Mouse (Mus musculus) bone marrow macrophage, adult 2 months (primary cell): ENCODE data around the gene Ppp1r1c. TPM values are rescaled to one million over a fixed set of nuclear protein-coding genes. Genes with fewer than 3 reads are reported as not detected.
A peak's percentile ranks its signal among the peaks of the same experiment; 100 is the strongest.

ENCODE experiments used
- H3K27ac ChIP-seq: 2 replicates; pipeline ENCODE4 v1.5.1; 2012; ENCODE audit warnings: low read depth, low read length; ENCODE audit not compliant: insufficient read depth
- H3K4me1 ChIP-seq: 2 replicates; pipeline ENCODE4 v1.6.1; 2012; ENCODE audit warnings: low read length; ENCODE audit not compliant: control insufficient read depth, insufficient read depth
- H3K4me3 ChIP-seq: 2 replicates; pipeline ENCODE4 v1.5.1; 2012; ENCODE audit warnings: mild to moderate bottlenecking, low read length, moderate library complexity; ENCODE audit not compliant: insufficient read depth
- CTCF ChIP-seq: IDR thresholded peaks from 2 replicates; pipeline ENCODE4 v1.5.1; 2012; ENCODE audit warnings: low read depth, mild to moderate bottlenecking, low read length, moderate library complexity
- POLR2A ChIP-seq: IDR thresholded peaks from 2 replicates; pipeline ENCODE4 v1.6.1; 2012; ENCODE audit warnings: mild to moderate bottlenecking, low read depth, low read length, borderline replicate concordance
- polyA plus RNA-seq: library from polyadenylated mRNA; stranded (reverse); fragments of >200 nt; gene quantifications from 2 replicates; pipeline ENCODE4 v1.2.4, GENCODE M21; 2012; ENCODE audit not compliant: missing spikeins, insufficient read depth, insufficient read length

The Ppp1r1c gene
- polyA plus RNA-seq, 1 experiment = not detected

- H3K4me1 ChIP-seq = peaks cover 10% of the 10 kb centered on the region
- no peak overlapping the region for H3K4me3 ChIP-seq
- TF ChIP-seq CTCF (no peak), POLR2A (no peak)
- no peak overlapping the region for H3K27ac ChIP-seq
Measured at GRCm38 (mm10) chr2:79738958-79739357, 31.4 kb downstream of the Ppp1r1c start.

GRCm38 (mm10) chr2:79741966-79742365 lies 34.4 kb downstream of the Ppp1r1c start:
- TF ChIP-seq POLR2A (no peak), CTCF (no peak)
- Histone ChIP-seq H3K4me3 (no peak overlapping the region), H3K27ac (no peak overlapping the region)

GRCm38 (mm10) chr2:79744164-79744563 lies 36.6 kb downstream of the Ppp1r1c start:
- TF ChIP-seq CTCF (no peak), POLR2A (no peak)
- Histone ChIP-seq H3K4me1 (peaks cover 9% of the 10 kb centered on the region), H3K27ac (no peak overlapping the region), H3K4me3 (no peak overlapping the region)

More at GRCm38 (mm10) chr2:79741966-79742365, 34.4 kb downstream of the Ppp1r1c start:
- peaks cover 10% of the 10 kb centered on the region for H3K4me1 ChIP-seq

GRCm38 (mm10) chr2:79751685-79752084 lies 44.1 kb downstream of the Ppp1r1c start:
- Histone ChIP-seq H3K4me3 (no peak overlapping the region), H3K4me1 (peaks cover 7% of the 10 kb centered on the region), H3K27ac (no peak overlapping the region)
- no peak for TF ChIP-seq POLR2A
- TF ChIP-seq CTCF = no peak

- peaks cover 37% of the 10 kb centered on the region for H3K4me1 ChIP-seq
- peak overlapping the region; percentile 43 for H3K27ac ChIP-seq
- H3K4me3 ChIP-seq = no peak overlapping the region
- TF ChIP-seq CTCF (no peak), POLR2A (no peak)
Measured at GRCm38 (mm10) chr2:79760018-79760417, 52.4 kb downstream of the Ppp1r1c start.

GRCm38 (mm10) chr2:79762723-79763388 lies 55.3 kb downstream of the Ppp1r1c start:
- Histone ChIP-seq H3K27ac (no peak overlapping the region), H3K4me1 (peaks cover 36% of the 10 kb centered on the region), H3K4me3 (no peak overlapping the region)
- no peak for TF ChIP-seq CTCF
- no peak for TF ChIP-seq POLR2A

- TF ChIP-seq CTCF (no peak), POLR2A (no peak)
- no peak overlapping the region for H3K4me3 ChIP-seq
- peak overlapping the region; percentile 42 for H3K27ac ChIP-seq
- H3K4me1 ChIP-seq = peaks cover 30% of the 10 kb centered on the region
Measured at GRCm38 (mm10) chr2:79765032-79765431, 57.5 kb downstream of the Ppp1r1c start.

- TF ChIP-seq POLR2A (no peak), CTCF (no peak)
- Histone ChIP-seq H3K4me3 (no peak overlapping the region), H3K27ac (no peak overlapping the region), H3K4me1 (peaks cover 26% of the 10 kb centered on the region)
Measured at GRCm38 (mm10) chr2:79765723-79766122, 58.1 kb downstream of the Ppp1r1c start.

GRCm38 (mm10) chr2:79768625-79769024 lies 61.0 kb downstream of the Ppp1r1c start:
- no peak overlapping the region for H3K27ac ChIP-seq
- H3K4me1 ChIP-seq = peaks cover 16% of the 10 kb centered on the region
- no peak for TF ChIP-seq POLR2A
- no peak overlapping the region for H3K4me3 ChIP-seq

GRCm38 (mm10) chr2:79770307-79770706 lies 62.7 kb downstream of the Ppp1r1c start:
- no peak overlapping the region for H3K4me3 ChIP-seq
- TF ChIP-seq CTCF (no peak), POLR2A (no peak)
- no peak overlapping the region for H3K27ac ChIP-seq
- H3K4me1 ChIP-seq = peaks cover 7% of the 10 kb centered on the region

GRCm38 (mm10) chr2:79774372-79774771 lies 66.8 kb downstream of the Ppp1r1c start:
- peaks cover 2% of the 10 kb centered on the region; the same call in 1 of the 2 replicates for H3K4me1 ChIP-seq
- TF ChIP-seq POLR2A (no peak), CTCF (no peak)
- H3K4me3 ChIP-seq = no peak overlapping the region
- H3K27ac ChIP-seq = no peak overlapping the region
